Mouse (Mus musculus) forebrain, embryonic 15.5 days (tissue): ENCODE data around the gene Kcnip3. TPM values are rescaled to one million over a fixed set of nuclear protein-coding genes. Genes with fewer than 3 reads are reported as not detected.

Source experiments
- ATAC-seq: fragments of 200-750 bp; cut with Nextera tagmentation; replicated peaks from 2 replicates; pipeline ENCODE4 v1.8.0; 2017; ENCODE audit warnings: mild to moderate bottlenecking, moderate TSS enrichment, moderate library complexity
- H3K27ac ChIP-seq: fragments of 300-500 bp; sonication (generic); replicated peaks from 2 replicates; pipeline ENCODE4 v1.5.1; 2015; ENCODE audit warnings: mild to moderate bottlenecking, inconsistent platforms
- H3K27me3 ChIP-seq: fragments of 300-500 bp; sonication (generic); 2 replicates; pipeline ENCODE4 v1.6.1; 2015; ENCODE audit warnings: inconsistent platforms
- H3K36me3 ChIP-seq: fragments of 300-500 bp; sonication (generic); 2 replicates; pipeline ENCODE4 v1.6.1; 2015; ENCODE audit warnings: mild to moderate bottlenecking, inconsistent platforms
- H3K4me1 ChIP-seq: fragments of 300-500 bp; sonication (generic); 2 replicates; pipeline ENCODE4 v1.6.1; 2015; ENCODE audit warnings: inconsistent platforms
- H3K4me2 ChIP-seq: fragments of 300-500 bp; sonication (generic); replicated peaks from 2 replicates; pipeline ENCODE4 v1.6.1; 2015; ENCODE audit warnings: mild to moderate bottlenecking, inconsistent platforms
- H3K4me3 ChIP-seq: fragments of 300-500 bp; sonication (generic); 2 replicates; pipeline ENCODE4 v1.5.1; 2015; ENCODE audit warnings: mild to moderate bottlenecking, inconsistent platforms
- H3K9ac ChIP-seq: fragments of 300-500 bp; sonication (generic); replicated peaks from 2 replicates; pipeline ENCODE4 v1.6.1; 2015; ENCODE audit warnings: mild to moderate bottlenecking, inconsistent platforms
- H3K9me3 ChIP-seq: fragments of 300-500 bp; sonication (generic); 2 replicates; pipeline ENCODE4 v1.6.1; 2016; ENCODE audit warnings: inconsistent platforms
- WGBS: fragments of 180-500 bp; shearing (Covaris S2); methylation state at CpG from one replicate; pipeline ENCODE4 v1.1.7; 2015; ENCODE audit warnings: mixed read lengths; 5-methylcytosine and 5-hydroxymethylcytosine counted together
- polyA plus RNA-seq: library from polyadenylated mRNA; unstranded; fragments of >200 nt; fragmentation: Nextera tagmentation; extraction: Ambion mirVana; gene quantifications from 2 replicates; pipeline ENCODE4 v1.2.1, GENCODE M21; 2015

The Kcnip3 gene
- polyA plus RNA-seq, 1 experiment from 2014 or later: 8.6 TPM

GRCm38 (mm10) chr2:127453141-127453540 is 68.8 kb downstream of the Kcnip3 start:
- H3K4me2 ChIP-seq: no peak overlapping the region
- no peak overlapping the region for H3K9ac ChIP-seq
- no peaks in the 10 kb centered on the region for H3K9me3 ChIP-seq
- no peaks in the 10 kb centered on the region for H3K36me3 ChIP-seq
- H3K27ac ChIP-seq: no peak overlapping the region
- no peaks in the 10 kb centered on the region for H3K4me1 ChIP-seq
- H3K27me3 ChIP-seq: peaks cover 5% of the 10 kb centered on the region; the same call in 1 of the 2 replicates
- WGBS: 85% methylated on average over 9 of the region's 9 CpGs
- no peak overlapping the region for H3K4me3 ChIP-seq
- no peak for ATAC-seq

- H3K4me1 ChIP-seq: no peaks in the 10 kb centered on the region
- no peak for ATAC-seq
- H3K9me3 ChIP-seq: no peaks in the 10 kb centered on the region
- peaks cover 5% of the 10 kb centered on the region; the same call in 1 of the 2 replicates for H3K27me3 ChIP-seq
- no peak overlapping the region for H3K4me3 ChIP-seq
- H3K9ac ChIP-seq: no peak overlapping the region
- H3K27ac ChIP-seq: no peak overlapping the region
- WGBS: 48% methylated on average over 6 of the region's 6 CpGs
- H3K36me3 ChIP-seq: no peaks in the 10 kb centered on the region
- no peak overlapping the region for H3K4me2 ChIP-seq
Observed at GRCm38 (mm10) chr2:127451748-127452147, 70.1 kb downstream of the Kcnip3 start.

GRCm38 (mm10) chr2:127449691-127450090 is 72.2 kb downstream of the Kcnip3 start:
- 45% methylated on average over 7 of the region's 7 CpGs for WGBS
- no peak for ATAC-seq
- Histone ChIP-seq H3K4me3 (no peak overlapping the region), H3K4me2 (no peak overlapping the region), H3K9me3 (no peaks in the 10 kb centered on the region), H3K9ac (no peak overlapping the region), H3K27me3 (peaks cover 5% of the 10 kb centered on the region; the same call in 1 of the 2 replicates), H3K4me1 (peaks cover 3% of the 10 kb centered on the region), H3K27ac (no peak overlapping the region), H3K36me3 (no peaks in the 10 kb centered on the region)

GRCm38 (mm10) chr2:127446847-127447246 is 75.0 kb downstream of the Kcnip3 start:
- Histone ChIP-seq H3K27ac (no peak overlapping the region), H3K4me1 (peaks cover 25% of the 10 kb centered on the region), H3K4me3 (no peak overlapping the region), H3K9ac (no peak overlapping the region), H3K36me3 (no peaks in the 10 kb centered on the region), H3K27me3 (no peaks in the 10 kb centered on the region), H3K4me2 (no peak overlapping the region), H3K9me3 (no peaks in the 10 kb centered on the region)
- no peak for ATAC-seq
- WGBS: 38% methylated on average over 3 of the region's 3 CpGs

- Histone ChIP-seq H3K4me2 (peak within 1 kb of the TSS; percentile 76), H3K4me3 (peak within 1 kb of the TSS; percentile 71), H3K36me3 (0 out of 2 replicates have a peak, but pooled peaks cover 2% of the 10 kb centered on the region), H3K9ac (peak within 1 kb of the TSS; percentile 65), H3K27me3 (no peaks in the 10 kb centered on the region), H3K27ac (peak within 1 kb of the TSS; percentile 29; the same call in 1 of the 2 replicates), H3K9me3 (no peaks in the 10 kb centered on the region), H3K4me1 (peaks cover 25% of the 10 kb centered on the region)
- WGBS: 3% methylated on average over 37 of the region's 37 CpGs
- peak; percentile 95 for ATAC-seq
Observed at GRCm38 (mm10) chr2:127444055-127444789, 77.7 kb downstream of the Kcnip3 start, which contains the start of gene Fahd2a. TSS of gene Fahd2a (minus strand) at chr2:127444565.

GRCm38 (mm10) chr2:127437697-127438096 is 84.2 kb downstream of the Kcnip3 start:
- no peak overlapping the region for H3K9ac ChIP-seq
- peaks cover 29% of the 10 kb centered on the region for H3K36me3 ChIP-seq
- H3K9me3 ChIP-seq: no peaks in the 10 kb centered on the region
- no peaks in the 10 kb centered on the region for H3K27me3 ChIP-seq
- H3K4me2 ChIP-seq: no peak overlapping the region
- 0 out of 2 replicates have a peak, but pooled peaks cover 6% of the 10 kb centered on the region for H3K4me1 ChIP-seq
- no peak overlapping the region for H3K4me3 ChIP-seq
- WGBS: 88% methylated on average over 5 of the region's 5 CpGs
- ATAC-seq: no peak
- no peak overlapping the region for H3K27ac ChIP-seq

GRCm38 (mm10) chr2:127435554-127435953 is 86.3 kb downstream of the Kcnip3 start:
- no peak overlapping the region for H3K9ac ChIP-seq

GRCm38 (mm10) chr2:127435135-127435534 is 86.8 kb downstream of the Kcnip3 start:
- H3K27me3 ChIP-seq: no peaks in the 10 kb centered on the region
- WGBS: 38% methylated on average over 2 of the region's 2 CpGs
- H3K9ac ChIP-seq: no peak overlapping the region
- no peak overlapping the region for H3K27ac ChIP-seq
- H3K4me2 ChIP-seq: no peak overlapping the region
- H3K4me3 ChIP-seq: no peak overlapping the region
- H3K36me3 ChIP-seq: peaks cover 27% of the 10 kb centered on the region
- no peak for ATAC-seq
- H3K9me3 ChIP-seq: no peaks in the 10 kb centered on the region
- no peaks in the 10 kb centered on the region for H3K4me1 ChIP-seq

More at GRCm38 (mm10) chr2:127435554-127435953, 86.3 kb downstream of the Kcnip3 start:
- Histone ChIP-seq H3K36me3 (peaks cover 27% of the 10 kb centered on the region), H3K27me3 (no peaks in the 10 kb centered on the region), H3K9me3 (no peaks in the 10 kb centered on the region), H3K27ac (no peak overlapping the region), H3K4me3 (no peak overlapping the region), H3K4me1 (no peaks in the 10 kb centered on the region), H3K4me2 (no peak overlapping the region)
- 96% methylated on average over 2 of the region's 2 CpGs for WGBS
- ATAC-seq: no peak

- 91% methylated on average over 9 of the region's 9 CpGs for WGBS
- no peak overlapping the region for H3K4me2 ChIP-seq
Observed at GRCm38 (mm10) chr2:127433487-127434295, 88.2 kb downstream of the Kcnip3 start.

GRCm38 (mm10) chr2:127430238-127430637 is 91.7 kb downstream of the Kcnip3 start:
- Histone ChIP-seq H3K4me2 (no peak overlapping the region), H3K4me3 (no peak overlapping the region), H3K27ac (no peak overlapping the region), H3K36me3 (0 out of 2 replicates have a peak, but pooled peaks cover under 1% of the 10 kb centered on the region), H3K27me3 (no peaks in the 10 kb centered on the region), H3K4me1 (no peaks in the 10 kb centered on the region), H3K9me3 (no peaks in the 10 kb centered on the region), H3K9ac (no peak overlapping the region)
- no peak for ATAC-seq
- WGBS: 22% methylated on average over 3 of the region's 3 CpGs

More at GRCm38 (mm10) chr2:127433487-127434295, 88.2 kb downstream of the Kcnip3 start:
- Histone ChIP-seq H3K27ac (no peak overlapping the region), H3K4me3 (no peak overlapping the region), H3K4me1 (no peaks in the 10 kb centered on the region), H3K36me3 (peaks cover 27% of the 10 kb centered on the region), H3K9ac (no peak overlapping the region), H3K27me3 (no peaks in the 10 kb centered on the region), H3K9me3 (no peaks in the 10 kb centered on the region)
- ATAC-seq: no peak

GRCm38 (mm10) chr2:127424977-127425376 is 96.9 kb downstream of the Kcnip3 start, which contains the start of gene Gpat2:
TSS of gene Gpat2 (plus strand) at chr2:127425199.
- H3K36me3 ChIP-seq: no peaks in the 10 kb centered on the region
- WGBS: 86% methylated on average over 17 of the region's 17 CpGs
- no peak for ATAC-seq
- no peaks in the 10 kb centered on the region for H3K27me3 ChIP-seq
- H3K9me3 ChIP-seq: no peaks in the 10 kb centered on the region
- H3K4me2 ChIP-seq: no peak within 1 kb of the TSS
- no peak within 1 kb of the TSS for H3K4me3 ChIP-seq
- H3K9ac ChIP-seq: no peak within 1 kb of the TSS
- no peak within 1 kb of the TSS for H3K27ac ChIP-seq
- H3K4me1 ChIP-seq: no peaks in the 10 kb centered on the region
